Mouse (Mus musculus) liver, postnatal 0 days (tissue): Measurements from ENCODE around the gene Nsf.

Experiments
- CTCF ChIP-seq: sonication (generic); IDR thresholded peaks from 2 replicates; pipeline ENCODE4 v1.5.1; 2016; ENCODE audit warnings: antibody characterized with exemption, low read depth
- EP300 ChIP-seq: IDR thresholded peaks from 2 replicates; pipeline ENCODE4 v1.6.1; 2016; ENCODE audit warnings: antibody characterized with exemption, low read depth, mild to moderate bottlenecking

GRCm38 (mm10) chr11:103808771-103809610 lies 144.9 kb downstream of the Nsf start:
- TF ChIP-seq CTCF = no peak
- TF ChIP-seq EP300 = no peak
